Mouse (Mus musculus): ENCODE results near the gene Trp53rka. TPM values are rescaled to one million over a fixed set of nuclear protein-coding genes. Genes with fewer than 3 reads are reported as not detected.

The Trp53rka gene
- total and polyA plus RNA-seq, 3 experiments, result 29.8 to 35.1 TPM; not detected in 1

- TF ChIP-seq MYC (IDR thresholded peaks at IDR 0.05; ENCODE audit: low read depth, low read length) (no peak), CHD2 (IDR thresholded peaks at IDR 0.05; ENCODE audit: low read length) (no peak), NRF1 (IDR thresholded peaks at IDR 0.05; ENCODE audit: insufficient read depth, low read depth, low read length, poor library complexity, severe bottlenecking) (no peak), JUND (IDR thresholded peaks at IDR 0.05; ENCODE audit: low read depth, low read length) (no peak), SIN3A (IDR thresholded peaks at IDR 0.05; ENCODE audit: low read length) (no peak), UBTF (IDR thresholded peaks at IDR 0.05; ENCODE audit: borderline replicate concordance, insufficient read depth, low read depth, low read length) (no peak), MYB (IDR thresholded peaks at IDR 0.05; ENCODE audit: low read depth, low read length) (no peak), SMC3 (IDR thresholded peaks at IDR 0.05; ENCODE audit: low read depth, low read length) (no peak), NELFE (IDR thresholded peaks at IDR 0.05; ENCODE audit: low read depth, low read length) (no peak)
Observed at GRCm38 (mm10) chr2:165475412-165475811, 17.7 kb downstream of the Trp53rka start.

DNA sequence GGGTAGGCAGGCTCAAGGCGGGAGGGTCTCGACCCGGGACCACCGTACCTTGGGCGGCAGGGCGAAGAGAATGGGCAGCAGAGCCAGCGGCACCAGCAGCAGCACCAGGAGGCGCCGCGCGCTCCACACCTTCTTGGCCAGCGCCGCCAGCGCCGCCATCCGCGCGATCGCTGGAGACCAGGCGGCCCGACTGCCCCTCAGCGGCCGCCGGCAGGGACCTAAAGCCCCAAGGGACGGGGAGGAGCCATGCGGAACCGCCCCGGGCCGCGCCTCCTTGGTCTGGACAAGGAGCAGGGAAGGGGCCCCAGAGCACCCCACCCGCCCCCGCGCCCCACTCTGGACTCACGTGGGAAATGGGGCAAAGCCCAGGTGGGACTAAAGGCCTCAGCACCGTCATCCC lies 20.1 kb downstream of the Trp53rka start, which contains the start of gene Slc13a3:
TSS of gene Slc13a3 (minus strand) at position 228 of the 400 bp plus-strand sequence.
- H3K27ac ChIP-seq (ENCODE audit: control insufficient read depth, low read depth, low read length), result no peak within 1 kb of the TSS
- H3K79me2 ChIP-seq (ENCODE audit: control insufficient read depth, insufficient read depth, low read length, poor library complexity), result no peaks in the 10 kb centered on the region
- no peaks in the 10 kb centered on the region for H3K4me1 ChIP-seq (ENCODE audit: control insufficient read depth in 1 of 2, insufficient read depth in 2 of 2, low read length in 2 of 2)
- no peak within 1 kb of the TSS for H3K9ac ChIP-seq (ENCODE audit: control insufficient read depth, low read depth, low read length, poor library complexity, severe bottlenecking)
- no peak within 1 kb of the TSS for H3K4me3 ChIP-seq (ENCODE audit: control insufficient read depth in 1 of 2, insufficient read depth in 1 of 2, low read depth in 2 of 2, low read length in 2 of 2)
- no peak for TF ChIP-seq ELF1 (IDR thresholded peaks at IDR 0.05; ENCODE audit: low read depth, low read length)
- TF ChIP-seq MYC (IDR thresholded peaks at IDR 0.05; ENCODE audit: low read depth, low read length), result no peak
- TF ChIP-seq CHD1 (IDR thresholded peaks at IDR 0.05; ENCODE audit: low read depth, low read length), result no peak
- TF ChIP-seq RAD21 (IDR thresholded peaks at IDR 0.05; ENCODE audit: low read depth, low read length), result no peak
- TF ChIP-seq SMC3 (IDR thresholded peaks at IDR 0.05; ENCODE audit: low read depth, low read length), result no peak
- no peak for TF ChIP-seq HCFC1 (IDR thresholded peaks at IDR 0.05; ENCODE audit: low read depth, low read length)
- TF ChIP-seq EP300 (IDR thresholded peaks at IDR 0.05; ENCODE audit: low read depth in 1 of 2, low read length in 2 of 2), result no peak
- no peaks in the 10 kb centered on the region for H3K27me3 ChIP-seq (ENCODE audit: control insufficient read depth in 1 of 2, insufficient read depth in 2 of 2, low read length in 2 of 2)
- no peaks in the 10 kb centered on the region for H3K36me3 ChIP-seq (ENCODE audit: control insufficient read depth in 1 of 2, insufficient read depth in 2 of 2, low read length in 2 of 2)
- H3K9me3 ChIP-seq (replicated peaks; ENCODE audit: insufficient read depth, low read length), result no peaks in the 10 kb centered on the region
- no peak for DNase-seq (ENCODE audit: low read depth, low spot score)

More at GRCm38 (mm10) chr2:165475412-165475811, 17.7 kb downstream of the Trp53rka start:
- Histone ChIP-seq H3K27me3 (ENCODE audit: control insufficient read depth in 1 of 2, insufficient read depth in 2 of 2, low read length in 2 of 2) (no peaks in the 10 kb centered on the region), H3K36me3 (ENCODE audit: control insufficient read depth in 1 of 2, insufficient read depth in 2 of 2, low read length in 2 of 2) (no peaks in the 10 kb centered on the region), H3K4me3 (ENCODE audit: control insufficient read depth in 1 of 2, insufficient read depth in 1 of 2, low read depth in 2 of 2, low read length in 2 of 2) (no peak overlapping the region), H3K9me3 (replicated peaks; ENCODE audit: insufficient read depth, low read length) (no peaks in the 10 kb centered on the region), H3K79me2 (ENCODE audit: control insufficient read depth, insufficient read depth, low read length, poor library complexity) (no peaks in the 10 kb centered on the region), H3K9ac (ENCODE audit: control insufficient read depth, low read depth, low read length, poor library complexity, severe bottlenecking) (no peak overlapping the region), H3K27ac (ENCODE audit: control insufficient read depth, low read depth, low read length) (no peak overlapping the region), H3K4me1 (ENCODE audit: control insufficient read depth in 1 of 2, insufficient read depth in 2 of 2, low read length in 2 of 2) (no peaks in the 10 kb centered on the region)
- DNase-seq (ENCODE audit: low read depth, low spot score), result no peak

DNA sequence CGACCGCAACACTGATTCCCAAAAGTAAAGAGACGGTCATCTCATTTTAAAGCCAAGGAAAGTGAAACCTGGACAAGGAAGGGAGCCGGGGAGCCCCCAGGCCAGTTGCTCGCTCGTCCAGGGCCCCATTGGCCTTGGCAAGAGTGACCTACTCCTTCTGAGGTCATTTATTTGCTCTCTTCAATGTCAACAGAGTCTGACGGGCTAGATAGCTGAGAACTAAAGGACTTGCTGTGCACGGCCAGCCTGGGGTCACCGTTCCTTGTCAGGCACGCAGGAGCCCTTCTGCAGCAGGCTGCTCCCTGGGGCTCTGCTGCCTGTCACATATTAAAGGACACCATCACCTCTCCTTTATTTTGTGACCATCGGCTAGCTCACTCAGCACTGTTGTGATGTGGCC lies 21.2 kb downstream of the Trp53rka start:
- H3K27me3 ChIP-seq (ENCODE audit: control insufficient read depth in 1 of 2, insufficient read depth in 2 of 2, low read length in 2 of 2), result no peaks in the 10 kb centered on the region
- H3K4me3 ChIP-seq (ENCODE audit: control insufficient read depth in 1 of 2, insufficient read depth in 1 of 2, low read depth in 2 of 2, low read length in 2 of 2), result no peak overlapping the region
- no peak overlapping the region for H3K27ac ChIP-seq (ENCODE audit: control insufficient read depth, low read depth, low read length)
- H3K79me2 ChIP-seq (ENCODE audit: control insufficient read depth, insufficient read depth, low read length, poor library complexity), result no peaks in the 10 kb centered on the region
- DNase-seq (ENCODE audit: low read depth, low spot score), result no peak
- TF ChIP-seq MAX (IDR thresholded peaks at IDR 0.05; ENCODE audit: low read length) (no peak), TAL1 (IDR thresholded peaks at IDR 0.05; ENCODE audit: low read length) (no peak), MXI1 (IDR thresholded peaks at IDR 0.05; ENCODE audit: low read depth, low read length) (no peak), USF2 (IDR thresholded peaks at IDR 0.05; ENCODE audit: borderline replicate concordance in 1 of 2, insufficient read depth in 1 of 2, low read depth in 1 of 2, low read length in 2 of 2) (no peak), E2F4 (IDR thresholded peaks at IDR 0.05; ENCODE audit: borderline replicate concordance, low read depth, low read length) (no peak), CHD1 (IDR thresholded peaks at IDR 0.05; ENCODE audit: low read depth, low read length) (no peak), CTCF (IDR thresholded peaks at IDR 0.05 in 2 of 3, conservative IDR thresholded peaks at IDR 0.05 in 1 of 3; ENCODE audit: control insufficient read depth in 1 of 3, insufficient read depth in 1 of 3, low read depth in 2 of 3, low read length in 3 of 3, poor library complexity in 1 of 3, severe bottlenecking in 1 of 3) (no peak), MYC (IDR thresholded peaks at IDR 0.05; ENCODE audit: low read depth, low read length) (no peak), SIN3A (IDR thresholded peaks at IDR 0.05; ENCODE audit: low read length) (no peak), SMC3 (IDR thresholded peaks at IDR 0.05; ENCODE audit: low read depth, low read length) (no peak), ZMIZ1 (IDR thresholded peaks at IDR 0.05; ENCODE audit: low read depth, low read length) (no peak), NRF1 (IDR thresholded peaks at IDR 0.05; ENCODE audit: insufficient read depth, low read depth, low read length, poor library complexity, severe bottlenecking) (no peak)
- no peak overlapping the region for H3K9ac ChIP-seq (ENCODE audit: control insufficient read depth, low read depth, low read length, poor library complexity, severe bottlenecking)
- no peaks in the 10 kb centered on the region for H3K4me1 ChIP-seq (ENCODE audit: control insufficient read depth in 1 of 2, insufficient read depth in 2 of 2, low read length in 2 of 2)
- H3K36me3 ChIP-seq (ENCODE audit: control insufficient read depth in 1 of 2, insufficient read depth in 2 of 2, low read length in 2 of 2), result no peaks in the 10 kb centered on the region
- no peaks in the 10 kb centered on the region for H3K9me3 ChIP-seq (replicated peaks; ENCODE audit: insufficient read depth, low read length)

Measured in MEL (cell line).